Mouse (Mus musculus) gastrocnemius, postnatal 36 days (tissue): ENCODE data around the gene Chtop. TPM values are rescaled to one million over a fixed set of nuclear protein-coding genes. Genes with fewer than 3 reads are reported as not detected.

Experiments used
- DNase-seq, 2 experiments: peaks; one replicate each; pipeline ENCODE4 v3.0.0; 2022
- intact Hi-C: fragments of 180-260 bp; cut with DNase I; formaldehyde crosslinking; loops from one replicate; pipeline ENCODE4 v1.15.1; 2025
- long read RNA-seq, 2 experiments: library from polyadenylated mRNA; stranded (forward); transcript quantifications; one replicate each; pipeline ENCODE4 v2.0.0; 2021
- total RNA-seq, 2 experiments: library from RNA; stranded (reverse); gene quantifications; 2 replicates each; pipeline ENCODE4 v1.2.3; 2021

Gene Chtop
- 10 to 100 TPM; 84.4 to 90.1 TPM for total RNA-seq
- long read RNA-seq, experiment 1, transcript Chtop-202 (6 exons, 2,012 nt) = major isoform, 11 of 40 reads
- long read RNA-seq, experiment 1, partial matches to known transcripts = 3 of 40 reads
- long read RNA-seq, experiment 1, other reads (novel, unspliced or antisense) = 21 of 40 reads
- long read RNA-seq, experiment 2, transcript Chtop-202 (6 exons, 2,012 nt) = major isoform, 19 of 63 reads
- long read RNA-seq, experiment 2, partial matches to known transcripts = 7 of 63 reads
- long read RNA-seq, experiment 2, other reads (novel, unspliced or antisense) = 31 of 63 reads

DNA sequence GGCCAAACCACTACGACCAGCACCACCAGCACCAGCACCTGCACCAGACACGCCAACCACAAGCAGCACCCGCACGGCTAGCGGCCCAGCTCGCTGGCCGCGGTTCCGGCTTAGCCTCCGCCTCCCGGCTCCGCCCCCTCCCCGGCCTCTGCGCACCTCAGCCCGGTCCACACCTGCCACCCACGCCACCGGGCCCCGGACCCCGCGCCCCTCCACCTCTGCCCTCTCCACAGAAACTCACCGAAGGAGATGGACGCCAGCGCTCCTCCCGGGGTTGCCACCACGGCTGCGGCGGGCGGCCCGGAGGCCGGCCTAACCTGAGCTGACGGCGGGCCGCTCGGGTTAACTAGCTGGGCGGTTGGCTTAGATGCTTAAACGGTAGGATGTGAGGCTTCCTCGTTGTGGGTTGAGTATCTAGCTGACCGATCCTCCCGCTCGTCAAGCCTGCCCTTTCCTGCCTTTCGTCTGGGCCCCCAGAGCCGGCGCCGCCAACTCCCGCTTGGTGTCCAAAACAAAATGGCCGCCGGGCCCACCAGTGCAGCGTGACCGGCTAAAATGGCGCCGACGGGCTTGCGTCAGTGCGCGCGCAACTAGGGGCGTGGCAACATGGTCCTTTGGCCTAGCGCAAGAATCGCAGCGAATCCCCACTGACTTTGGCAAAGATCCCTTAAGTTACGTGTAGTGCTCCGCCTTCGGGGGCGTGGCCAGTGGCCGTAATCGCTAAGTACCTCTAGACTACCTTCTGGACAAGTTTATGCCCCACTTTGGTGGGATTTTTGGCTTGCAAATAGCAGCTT lies at the start of gene Chtop:
Gene Chtop, minus strand, starts transcription at position 549 of the 797 bp plus-strand sequence.
- DNase-seq = peak; percentile 99
- intact Hi-C loops = loop anchor here (1.0 kb wide), 1 partner anchor 19 kb away; no protein-coding TSS in a partner anchor

DNA sequence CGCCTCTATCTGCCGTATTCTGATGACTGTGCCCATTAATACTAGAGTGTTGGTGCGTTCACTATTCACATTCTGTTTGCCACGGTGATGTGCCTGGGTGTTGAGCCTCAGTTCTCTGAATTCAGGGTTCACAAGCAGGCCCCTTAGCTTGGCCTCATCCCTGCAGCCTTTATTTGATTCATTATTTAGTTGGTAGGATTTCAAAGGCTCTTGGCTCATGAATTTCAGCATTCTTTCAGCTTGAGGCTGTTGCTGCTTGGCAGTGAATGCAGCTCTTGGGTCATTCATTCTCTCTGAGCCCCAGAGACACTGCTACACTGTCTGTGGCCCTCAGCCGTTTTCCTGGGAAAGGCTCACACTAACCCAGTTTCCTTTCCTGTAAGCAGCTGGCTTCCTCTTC lies 46.7 kb upstream of the Chtop start:
- intact Hi-C loops = no loop called here
- no peak for DNase-seq

DNA sequence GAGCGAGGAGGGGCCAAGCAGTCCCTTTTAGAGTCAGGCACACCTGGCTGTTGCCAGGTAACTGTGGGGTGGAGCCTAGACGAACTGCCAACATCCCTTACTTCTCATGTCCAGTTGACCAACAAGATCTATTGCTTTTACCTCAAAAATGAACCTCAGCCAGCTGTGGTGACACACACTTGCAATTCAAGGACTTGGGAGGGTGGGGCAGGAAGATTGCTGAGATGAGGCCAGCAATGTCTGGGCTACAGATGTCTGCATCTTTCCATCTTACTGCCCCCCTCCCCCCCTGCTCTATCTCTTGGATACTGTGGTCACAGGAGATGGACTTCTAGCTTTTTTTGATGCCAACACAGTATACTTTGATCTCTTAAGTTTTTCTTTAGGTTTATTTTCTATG lies 42.9 kb upstream of the Chtop start:
- DNase-seq = no peak
- intact Hi-C loops = no loop called here

DNA sequence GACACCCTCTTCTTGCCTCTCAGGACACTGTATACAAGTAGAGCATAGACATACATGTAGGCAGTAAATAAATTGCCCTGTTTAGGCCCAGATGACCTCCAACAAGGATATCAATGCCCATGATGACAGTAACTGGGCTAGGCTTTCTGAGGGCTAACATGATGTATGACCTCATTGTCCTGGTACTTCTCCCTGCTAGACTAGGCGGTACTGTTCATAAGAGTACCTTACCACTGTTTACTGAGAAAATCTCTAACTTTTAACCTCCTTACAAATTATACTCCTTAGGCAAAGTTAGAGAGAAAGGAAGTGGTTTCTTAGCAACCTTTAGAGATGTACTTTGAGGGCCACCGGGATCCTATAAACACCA lies 41.1 kb upstream of the Chtop start:
- intact Hi-C loops = no loop called here
- no peak for DNase-seq

DNA sequence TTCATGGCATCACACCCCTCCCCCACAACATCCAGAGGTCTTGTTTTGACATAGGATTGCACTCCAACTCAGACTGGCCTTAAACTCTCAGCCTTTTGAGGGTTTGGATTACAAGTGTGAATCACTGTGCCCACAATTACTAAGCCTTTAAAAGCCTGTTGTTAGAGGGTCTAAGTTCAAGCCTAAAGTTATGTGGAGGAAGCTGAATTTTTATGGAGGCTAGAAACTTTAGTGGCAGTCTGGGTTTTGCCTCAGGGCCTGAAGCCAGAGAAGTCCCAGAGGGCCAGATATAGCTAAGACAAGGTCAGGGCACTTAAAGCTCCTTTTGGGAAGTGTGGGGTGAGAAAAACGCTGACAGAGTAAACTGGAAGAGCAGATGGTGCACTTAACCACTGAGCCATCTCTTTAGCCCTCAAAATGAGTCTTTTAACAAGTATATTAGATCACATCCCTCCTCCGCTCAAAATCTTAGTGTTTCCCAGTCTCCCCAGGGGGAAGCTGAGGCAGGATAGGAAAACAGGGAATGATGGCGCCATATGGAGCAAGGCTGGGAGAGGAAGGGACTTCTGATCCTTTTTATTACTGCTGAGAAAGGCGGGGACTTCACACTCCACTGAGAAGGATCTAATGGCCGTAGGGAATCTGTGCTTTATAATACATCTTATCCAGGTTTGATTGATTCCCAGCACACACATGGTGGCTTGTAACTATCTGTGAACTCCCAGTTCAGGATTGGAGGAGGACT lies 40.5 kb upstream of the Chtop start:
- no peak for DNase-seq
- intact Hi-C loops = no loop called here

DNA sequence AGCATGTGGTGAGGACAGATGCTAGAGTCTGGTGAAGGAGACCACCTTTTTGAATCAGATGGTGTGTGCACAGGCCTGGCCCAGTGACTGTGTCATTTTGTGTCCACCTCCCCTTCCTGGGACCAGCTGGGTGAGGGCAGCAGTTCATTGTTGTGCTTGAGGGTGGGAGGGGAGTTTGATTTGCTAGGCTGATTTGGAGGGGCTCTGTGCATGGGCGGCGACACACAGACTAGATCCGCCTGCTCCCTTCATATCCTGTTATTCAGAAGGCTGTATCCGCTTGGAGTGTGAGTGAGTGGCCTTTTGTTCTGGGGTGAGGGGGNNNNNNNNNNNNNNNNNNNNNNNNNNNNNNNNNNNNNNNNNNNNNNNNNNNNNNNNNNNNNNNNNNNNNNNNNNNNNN lies 31.6 kb upstream of the Chtop start:
- intact Hi-C loops = loop anchor here (5.0 kb wide), 1 partner anchor 36 kb away; no protein-coding TSS in a partner anchor
- no peak for DNase-seq

DNA sequence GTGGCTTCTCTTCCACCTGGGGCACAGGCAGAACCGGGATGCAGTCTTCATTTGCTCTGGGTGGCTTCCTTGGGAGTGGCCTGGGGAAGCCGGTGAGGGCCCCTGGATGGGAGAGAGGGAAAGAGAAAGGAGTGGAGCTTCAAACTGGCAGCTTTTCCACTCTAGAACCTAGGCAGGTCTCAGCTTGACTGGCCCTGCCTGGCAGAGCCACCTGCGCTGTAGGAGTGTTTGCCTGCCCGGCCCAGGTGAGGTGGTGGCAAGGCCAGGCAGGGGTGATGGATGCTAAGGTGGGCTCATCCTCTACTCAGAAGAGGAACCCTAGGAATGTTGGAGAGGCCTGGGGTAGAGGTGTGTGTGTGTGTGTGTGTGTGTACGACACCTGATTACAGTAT lies 28.6 kb upstream of the Chtop start:
- no peak for DNase-seq
- intact Hi-C loops = no loop called here

DNA sequence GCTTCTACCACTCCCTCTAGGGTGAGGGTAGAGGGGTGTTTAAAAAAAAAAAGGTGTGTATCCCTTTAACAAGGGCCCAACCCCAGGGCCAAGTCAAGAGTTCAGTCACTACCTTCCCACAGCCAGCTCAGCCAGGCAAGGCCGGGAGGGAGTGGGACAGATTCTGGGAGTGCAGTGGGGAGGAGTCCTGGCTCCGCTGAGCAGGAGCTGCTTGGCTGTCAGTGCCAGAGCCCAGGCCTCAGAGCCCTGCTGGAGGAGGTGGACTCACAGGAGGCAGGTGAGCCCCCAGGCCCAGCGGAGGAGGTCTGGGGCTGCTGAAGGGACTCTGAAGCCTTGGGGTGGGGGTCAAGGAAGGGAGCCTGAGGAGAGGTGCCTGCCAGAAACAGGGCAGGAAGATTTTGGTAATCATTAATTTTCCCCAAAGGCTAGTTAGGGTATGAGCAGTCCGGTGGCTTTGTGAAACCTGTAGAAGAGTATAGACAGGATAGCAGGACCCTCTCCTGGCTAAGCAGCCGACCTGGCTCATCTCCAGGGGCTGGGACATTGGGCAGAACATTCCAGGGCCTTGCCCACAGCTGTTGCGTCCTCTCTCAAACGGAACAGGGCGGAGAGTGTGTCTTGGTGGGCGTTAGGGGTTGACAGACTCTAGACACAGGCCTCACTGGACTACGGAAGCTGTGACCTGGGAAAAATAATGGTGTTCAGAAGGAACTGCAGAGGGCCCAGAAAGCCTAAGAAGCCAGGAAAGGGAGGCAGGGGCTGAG lies 28.0 kb upstream of the Chtop start, which contains the start of gene S100a16:
Gene S100a16, plus strand, starts transcription at position 114 of the 764 bp plus-strand sequence.
- intact Hi-C loops = no loop called here
- DNase-seq = peak; percentile 69 to 81

DNA sequence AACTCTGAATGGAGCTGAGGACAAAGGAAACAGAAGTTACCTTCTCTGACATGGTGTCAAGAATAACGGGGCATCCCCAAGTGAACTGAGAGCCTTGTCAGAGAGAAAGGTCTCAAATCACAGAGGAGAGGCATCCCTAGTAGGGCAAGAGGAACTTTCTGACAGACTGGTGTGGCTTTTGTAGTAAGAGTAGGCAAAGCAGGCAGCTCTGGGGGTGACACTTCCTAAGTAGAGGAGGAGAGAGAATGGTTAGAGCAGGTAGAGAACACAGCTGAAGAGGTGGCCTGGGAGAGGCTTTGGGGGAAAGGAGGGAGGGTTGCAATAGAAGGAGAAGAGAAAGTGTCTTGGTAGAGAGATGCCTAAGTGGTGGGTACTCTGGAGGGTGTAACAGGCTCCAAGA lies 26.1 kb upstream of the Chtop start:
- no peak for DNase-seq
- intact Hi-C loops = no loop called here

DNA sequence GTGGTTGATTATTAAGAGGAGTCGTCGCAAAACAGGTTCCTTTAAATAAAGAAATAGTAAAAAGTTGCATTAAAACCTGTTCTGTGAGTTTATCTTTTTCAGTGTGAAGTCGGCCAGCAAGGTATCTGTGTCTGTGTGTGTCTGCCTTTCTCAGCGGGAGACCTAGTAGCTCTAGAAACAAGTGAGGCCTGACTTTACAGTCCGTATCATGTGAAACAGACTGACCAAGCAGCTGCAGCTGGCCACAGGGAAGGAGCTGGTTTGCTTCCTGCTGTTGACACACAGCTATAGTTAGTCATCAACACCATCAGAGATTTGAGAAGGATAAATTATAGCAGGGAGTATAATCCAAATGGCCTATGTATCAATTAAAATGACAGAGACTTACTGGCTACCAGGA lies 22.4 kb upstream of the Chtop start:
- DNase-seq = no peak
- intact Hi-C loops = no loop called here

DNA sequence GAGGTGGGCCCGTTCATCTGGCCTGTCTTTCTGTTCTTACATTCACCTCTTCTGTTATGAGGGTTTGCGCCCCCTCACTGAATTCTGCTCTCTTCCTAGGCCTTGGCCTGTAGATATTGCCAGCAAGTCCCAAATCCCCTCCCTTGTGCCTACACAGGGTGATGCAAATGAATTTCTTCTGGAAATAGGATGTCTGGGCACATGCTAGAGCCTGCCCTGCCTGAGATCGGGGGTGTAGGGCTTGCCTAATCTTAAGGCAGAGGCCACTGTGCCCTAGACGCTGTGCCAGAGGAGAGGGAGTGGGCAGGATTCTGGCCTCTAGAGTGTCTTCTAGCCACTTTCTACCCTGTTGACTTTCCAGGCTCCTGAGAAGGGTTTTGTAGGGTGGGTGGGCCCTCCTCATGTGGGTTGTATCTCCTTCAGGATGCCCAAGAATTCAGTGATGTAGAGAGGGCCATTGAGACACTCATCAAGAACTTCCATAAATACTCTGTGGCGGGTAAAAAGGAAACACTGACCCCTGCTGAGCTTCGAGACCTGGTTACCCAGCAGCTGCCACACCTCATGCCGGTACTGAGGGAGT lies 18.1 kb upstream of the Chtop start:
- DNase-seq = no peak
- intact Hi-C loops = no loop called here

DNA sequence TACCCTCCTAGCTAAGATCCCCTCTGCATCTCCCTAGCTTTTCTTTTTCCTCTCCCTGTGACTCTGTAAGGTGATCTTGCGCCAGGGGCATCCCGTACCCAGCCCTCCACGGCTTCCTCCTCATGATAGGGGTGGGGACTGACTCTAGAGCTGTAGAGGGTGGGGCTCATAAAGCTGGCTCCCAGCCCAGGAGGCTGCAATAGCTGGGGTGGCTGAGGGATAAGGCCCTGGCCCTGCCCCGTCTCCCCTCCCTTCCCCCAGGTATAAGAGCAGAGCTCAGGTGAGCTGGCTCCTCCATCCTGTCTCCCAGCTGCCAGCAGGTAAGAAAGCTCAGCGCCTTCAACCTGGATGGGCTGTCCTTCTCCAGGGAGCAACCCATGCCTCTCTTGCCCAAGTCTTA lies 17.3 kb upstream of the Chtop start, which contains the start of gene S100a14:
Gene S100a14, plus strand, starts transcription at position 277 of the 400 bp plus-strand sequence.
- intact Hi-C loops = no loop called here
- DNase-seq = no peak

DNA sequence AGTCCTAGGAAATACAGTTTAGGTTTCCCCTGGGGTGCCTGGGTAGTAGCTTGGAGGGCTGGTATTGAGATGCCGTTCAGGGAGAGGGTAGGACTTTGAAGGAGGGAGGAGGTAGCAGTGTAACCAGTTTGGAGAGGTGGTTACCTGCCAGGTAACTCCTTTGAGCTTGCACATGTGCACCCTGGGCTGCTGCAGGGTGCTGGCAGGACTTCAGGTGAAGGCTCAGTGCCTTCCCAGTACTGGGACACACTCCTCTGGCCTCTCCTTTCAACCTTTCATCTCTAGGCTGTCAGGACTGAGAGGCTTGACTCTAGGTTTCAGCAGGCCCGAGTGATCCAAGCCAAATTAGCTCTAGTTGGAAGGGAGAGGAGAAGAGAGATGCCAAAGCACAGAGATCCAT lies 16.8 kb upstream of the Chtop start:
- DNase-seq = no peak
- intact Hi-C loops = no loop called here

DNA sequence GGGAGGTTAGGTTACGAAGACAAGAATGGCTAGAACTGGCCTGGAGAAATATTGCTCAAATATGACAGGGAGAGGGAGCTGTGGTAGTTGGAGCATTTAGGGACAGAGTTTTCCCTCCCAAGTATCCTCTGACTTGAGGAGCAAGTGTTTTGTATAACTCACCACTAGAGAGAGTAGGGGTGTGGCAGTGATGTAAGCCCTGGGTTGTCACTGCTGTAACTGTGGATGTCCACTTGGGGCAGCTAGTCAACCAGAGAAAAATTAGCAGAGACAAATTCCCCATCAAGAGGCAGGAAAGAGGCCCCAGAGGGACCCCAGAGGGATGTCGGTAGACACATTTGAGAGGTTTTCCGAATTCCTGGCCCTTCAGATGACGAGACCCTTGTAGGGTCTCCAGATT lies 16.1 kb upstream of the Chtop start:
- DNase-seq = peak in 1 of 2 experiments; percentile 43
- intact Hi-C loops = loop anchor here (2.0 kb wide), 1 partner anchor 89 kb away; no protein-coding TSS in a partner anchor

DNA sequence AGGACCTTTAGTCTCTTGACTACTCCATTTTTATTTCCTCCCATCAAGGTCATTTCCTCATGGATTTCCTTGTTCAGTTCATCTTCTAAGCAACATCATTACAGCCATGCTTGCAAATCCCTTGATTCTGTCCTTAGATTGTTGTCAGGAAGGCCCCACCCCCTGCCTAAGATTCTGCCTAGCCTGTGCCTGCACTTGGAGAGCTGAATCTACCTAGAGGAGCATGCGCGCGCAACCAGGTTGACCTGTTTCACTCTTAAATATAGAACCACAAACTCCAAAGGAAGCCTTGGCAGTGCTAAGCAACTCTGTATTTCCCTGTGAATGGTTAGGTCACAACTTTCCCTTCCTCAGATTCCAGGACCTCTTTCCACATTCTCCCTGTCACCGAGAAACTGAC lies 8.4 kb upstream of the Chtop start:
- no peak for DNase-seq
- intact Hi-C loops = no loop called here

DNA sequence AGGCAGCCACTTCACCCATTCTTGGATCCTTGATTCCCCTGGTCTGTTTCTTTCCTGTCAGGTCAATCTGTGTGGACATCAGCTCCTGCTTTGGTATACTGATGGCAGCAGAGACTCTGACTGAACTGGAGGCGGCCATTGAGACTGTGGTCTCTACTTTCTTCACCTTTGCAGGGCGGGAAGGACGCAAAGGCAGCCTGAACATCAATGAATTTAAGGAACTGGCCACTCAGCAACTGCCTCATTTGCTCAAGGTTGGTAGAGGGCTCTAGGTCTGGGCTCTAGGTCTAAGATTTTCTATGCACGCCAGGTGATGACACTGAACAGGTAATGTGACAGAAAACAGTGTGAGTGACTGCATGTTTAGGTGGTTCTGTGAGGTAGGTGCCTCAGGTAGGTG lies 6.5 kb upstream of the Chtop start:
- intact Hi-C loops = no loop called here

DNA sequence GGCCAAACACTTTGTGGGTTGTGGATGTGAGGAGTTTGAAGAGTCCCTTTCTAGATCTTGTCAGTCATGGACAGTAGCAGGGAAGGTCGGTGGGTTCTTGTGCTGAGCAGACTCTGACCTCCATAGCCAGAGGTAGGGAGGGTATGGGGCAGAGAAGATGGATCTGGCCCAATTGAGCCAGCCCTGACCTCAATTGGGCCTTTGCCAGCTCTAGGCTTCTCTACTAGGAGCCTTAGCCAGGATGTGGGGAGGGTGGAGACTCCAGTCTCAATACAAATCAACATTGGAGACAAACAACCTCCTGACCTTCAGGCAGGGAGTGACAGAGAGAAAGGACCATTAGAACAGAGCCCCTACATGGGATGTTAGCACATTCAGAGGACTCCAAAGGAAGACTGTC lies 5.9 kb upstream of the Chtop start:
- intact Hi-C loops = no loop called here

More for the DNA sequence above, 6.5 kb upstream of the Chtop start:
- no peak for DNase-seq

DNA sequence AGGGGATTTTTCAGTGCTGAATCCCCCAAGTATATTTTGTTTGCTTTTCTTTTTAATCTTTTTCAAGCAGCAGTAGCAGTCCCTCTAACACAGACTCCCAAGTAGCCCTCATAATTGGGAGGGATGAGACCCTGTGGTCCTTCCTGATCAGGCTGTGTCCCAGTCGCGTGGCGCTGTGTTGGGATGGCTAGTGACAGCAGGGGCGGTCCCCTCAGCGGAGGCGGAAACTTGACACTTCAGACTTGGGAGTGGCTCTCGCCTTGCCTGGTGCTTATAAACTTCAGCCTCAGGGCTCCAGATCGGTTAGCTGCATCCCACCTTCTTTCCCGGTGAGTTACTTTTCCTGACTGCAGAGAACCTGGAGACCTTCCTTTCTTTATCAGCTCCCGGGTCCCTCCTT lies 5.4 kb upstream of the Chtop start:
- intact Hi-C loops = no loop called here
- DNase-seq = peak; percentile 63 to 69

More for the DNA sequence above, 5.9 kb upstream of the Chtop start:
- peak; percentile 32 to 35 for DNase-seq

DNA sequence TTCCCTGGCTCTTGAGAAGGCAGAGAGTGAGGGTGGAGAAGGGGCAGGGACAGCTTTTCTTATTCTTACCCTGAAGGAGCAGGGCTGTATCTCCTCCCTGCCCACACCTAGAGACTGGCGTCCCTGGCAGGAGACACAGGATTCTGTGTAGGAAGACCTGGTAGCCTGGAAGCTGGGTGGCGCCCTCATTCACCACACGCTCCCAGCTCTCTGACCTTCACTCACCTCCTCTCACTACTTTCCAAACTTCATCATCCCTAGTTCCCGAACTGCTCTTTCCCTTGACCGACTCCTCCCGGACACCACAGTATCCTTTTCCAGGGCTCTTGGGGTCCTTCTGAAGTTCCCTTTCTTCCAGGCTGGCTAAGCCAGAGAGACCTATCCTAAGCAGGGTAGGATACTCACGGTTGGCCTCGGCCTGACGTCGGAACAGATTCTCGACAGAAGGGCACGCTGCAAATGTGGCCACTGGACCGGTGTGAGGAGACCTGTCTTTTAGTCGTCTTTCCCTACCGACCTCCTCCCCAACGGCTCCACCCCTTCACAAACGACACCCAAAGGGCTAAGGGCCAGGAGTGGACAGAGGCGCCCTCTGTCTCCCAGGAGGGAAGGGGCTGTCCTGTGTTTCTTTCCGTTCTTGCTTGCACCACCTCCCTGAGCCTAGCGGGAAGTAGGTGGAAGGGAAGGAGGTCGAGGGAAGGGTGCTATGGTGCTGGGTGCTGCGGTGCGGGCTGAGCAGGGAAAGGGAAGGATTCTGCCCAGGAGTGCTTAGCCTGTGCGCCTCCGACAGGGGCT lies 4.7 kb upstream of the Chtop start, which contains the start of the genes S100a1 and S100a13:
Gene S100a1, minus strand, starts transcription at position 597 of the 795 bp plus-strand sequence.
Gene S100a13, plus strand, starts transcription at position 640 of the 795 bp plus-strand sequence.
- intact Hi-C loops = no loop called here
- peak; percentile 67 to 76 for DNase-seq
